Mouse (Mus musculus): ENCODE results near the gene Baiap2l1. TPM values are rescaled to one million over a fixed set of nuclear protein-coding genes. Genes with fewer than 3 reads are reported as not detected.
"Not testable (repeated sequence)": the region's sequence is repeated elsewhere in the genome, so short reads cannot be mapped to it uniquely, and the experiment has no call there.

Gene Baiap2l1
- polyA plus RNA-seq, 1 experiment from 2014 or later, result 1.8 TPM

DNA sequence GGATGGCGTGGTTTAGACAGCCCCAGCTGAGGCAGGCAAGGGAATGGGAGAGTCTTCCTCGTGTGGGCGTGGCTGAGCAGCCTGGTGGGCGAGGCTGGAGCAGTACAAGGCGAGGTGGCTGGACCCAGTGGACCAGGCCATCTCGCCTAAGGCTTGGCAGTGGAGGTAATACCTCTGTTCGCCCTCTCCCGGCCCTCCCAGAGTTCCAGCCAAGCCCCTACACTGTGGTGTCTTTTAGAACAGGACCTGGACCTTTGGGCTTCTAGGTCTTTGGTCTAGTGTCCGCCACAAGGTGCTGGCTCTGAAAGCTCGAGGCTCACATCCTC is 643 bp upstream of the Baiap2l1 start:
- Histone ChIP-seq H3K27me3 (replicated peaks; ENCODE audit: control insufficient read depth, insufficient read depth, low read length) (peaks cover 16% of the 10 kb centered on the region), H3K9ac (ENCODE audit: low read depth, low read length) (peak overlapping the region; percentile 55), H3K27ac (ENCODE audit: low read depth, low read length) (no peak overlapping the region), H3K36me3 (ENCODE audit: control insufficient read depth, insufficient read depth, low read length) (no peaks in the 10 kb centered on the region), H3K4me3 (ENCODE audit: low read length) (peak overlapping the region; percentile 60), H3K9me3 (ENCODE audit: control insufficient read depth, low read length) (no peaks in the 10 kb centered on the region), H3K4me1 (ENCODE audit: control insufficient read depth, insufficient read depth, low read depth, low read length) (peaks cover 13% of the 10 kb centered on the region), H3K4me2 (ENCODE audit: low read length) (peak overlapping the region; percentile 98)
- 19% methylated on average over 6 of the region's 10 CpGs for WGBS
- no peak for ATAC-seq

DNA sequence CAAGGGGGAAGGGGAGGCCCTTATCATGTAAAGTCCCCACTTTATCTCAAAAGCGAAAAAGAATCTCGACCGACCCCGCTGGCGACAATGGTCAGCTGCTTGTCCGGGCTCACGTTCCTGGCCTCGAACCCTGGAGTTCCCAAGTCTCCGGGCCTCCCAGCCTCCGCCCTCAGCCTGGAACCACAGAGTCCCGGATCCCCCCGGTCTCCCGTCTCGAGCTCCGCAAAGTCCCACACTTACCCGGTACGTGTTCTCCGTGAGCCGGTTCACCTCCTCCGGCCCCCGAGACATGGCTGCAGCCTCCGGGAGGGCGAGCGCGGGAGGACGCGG is 396 bp downstream of the Baiap2l1 start:
- peak; percentile 60 for ATAC-seq
- no peaks in the 10 kb centered on the region for H3K9me3 ChIP-seq (ENCODE audit: control insufficient read depth, low read length)
- peak overlapping the region; percentile 55 for H3K9ac ChIP-seq (ENCODE audit: low read depth, low read length)
- peaks cover 13% of the 10 kb centered on the region for H3K4me1 ChIP-seq (ENCODE audit: control insufficient read depth, insufficient read depth, low read depth, low read length)
- under 1% methylated on average over 27 of the region's 27 CpGs for WGBS
- H3K4me2 ChIP-seq (ENCODE audit: low read length), result peak overlapping the region; percentile 98
- H3K4me3 ChIP-seq (ENCODE audit: low read length), result peak overlapping the region; percentile 60
- no peaks in the 10 kb centered on the region for H3K36me3 ChIP-seq (ENCODE audit: control insufficient read depth, insufficient read depth, low read length)
- H3K27ac ChIP-seq (ENCODE audit: low read depth, low read length), result no peak overlapping the region
- H3K27me3 ChIP-seq (replicated peaks; ENCODE audit: control insufficient read depth, insufficient read depth, low read length), result peaks cover 16% of the 10 kb centered on the region

DNA sequence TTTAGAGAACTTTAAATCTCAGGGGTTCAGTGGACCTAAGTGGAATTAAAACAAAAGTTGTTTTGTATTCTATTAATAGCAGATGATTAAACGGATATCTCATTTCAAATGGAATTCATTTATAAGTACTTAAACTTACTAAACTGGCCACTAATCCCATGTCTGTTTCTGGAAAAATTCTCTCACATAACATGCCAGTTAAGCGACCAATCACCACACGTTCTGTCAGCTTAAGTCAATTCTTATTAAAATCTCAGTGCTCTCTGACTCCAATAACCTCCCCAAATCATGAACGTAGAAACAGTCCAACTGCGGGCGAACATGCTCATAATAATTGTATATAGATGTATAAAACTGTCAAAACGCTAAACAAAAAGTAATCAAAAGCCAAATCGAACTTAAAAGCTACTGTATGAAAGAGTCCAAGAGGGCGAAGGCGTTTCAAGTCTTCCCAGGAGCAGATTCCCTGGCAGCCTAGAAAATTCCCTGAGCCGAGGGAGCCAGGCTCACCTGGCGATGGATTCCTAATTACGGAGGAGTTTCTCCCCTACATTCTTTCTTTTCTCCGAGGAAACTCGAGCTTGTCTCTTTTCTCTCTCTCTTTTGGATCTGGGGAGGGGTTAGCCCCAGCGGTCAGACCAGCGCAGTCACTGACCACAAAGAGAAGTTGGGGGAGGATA is 996 bp downstream of the Baiap2l1 start:
- 11% methylated on average over 17 of the region's 17 CpGs for WGBS
- H3K9me3 ChIP-seq (ENCODE audit: control insufficient read depth, low read length), result no peaks in the 10 kb centered on the region
- H3K9ac ChIP-seq (ENCODE audit: low read depth, low read length), result no peak overlapping the region; the same call in 1 of the 2 replicates
- H3K36me3 ChIP-seq (ENCODE audit: control insufficient read depth, insufficient read depth, low read length), result no peaks in the 10 kb centered on the region
- H3K27me3 ChIP-seq (replicated peaks; ENCODE audit: control insufficient read depth, insufficient read depth, low read length), result peaks cover 16% of the 10 kb centered on the region
- ATAC-seq, result no peak
- H3K27ac ChIP-seq (ENCODE audit: low read depth, low read length), result no peak overlapping the region
- H3K4me1 ChIP-seq (ENCODE audit: control insufficient read depth, insufficient read depth, low read depth, low read length), result peaks cover 13% of the 10 kb centered on the region
- H3K4me3 ChIP-seq (ENCODE audit: low read length), result peak overlapping the region; percentile 60
- H3K4me2 ChIP-seq (ENCODE audit: low read length), result peak overlapping the region; percentile 98

DNA sequence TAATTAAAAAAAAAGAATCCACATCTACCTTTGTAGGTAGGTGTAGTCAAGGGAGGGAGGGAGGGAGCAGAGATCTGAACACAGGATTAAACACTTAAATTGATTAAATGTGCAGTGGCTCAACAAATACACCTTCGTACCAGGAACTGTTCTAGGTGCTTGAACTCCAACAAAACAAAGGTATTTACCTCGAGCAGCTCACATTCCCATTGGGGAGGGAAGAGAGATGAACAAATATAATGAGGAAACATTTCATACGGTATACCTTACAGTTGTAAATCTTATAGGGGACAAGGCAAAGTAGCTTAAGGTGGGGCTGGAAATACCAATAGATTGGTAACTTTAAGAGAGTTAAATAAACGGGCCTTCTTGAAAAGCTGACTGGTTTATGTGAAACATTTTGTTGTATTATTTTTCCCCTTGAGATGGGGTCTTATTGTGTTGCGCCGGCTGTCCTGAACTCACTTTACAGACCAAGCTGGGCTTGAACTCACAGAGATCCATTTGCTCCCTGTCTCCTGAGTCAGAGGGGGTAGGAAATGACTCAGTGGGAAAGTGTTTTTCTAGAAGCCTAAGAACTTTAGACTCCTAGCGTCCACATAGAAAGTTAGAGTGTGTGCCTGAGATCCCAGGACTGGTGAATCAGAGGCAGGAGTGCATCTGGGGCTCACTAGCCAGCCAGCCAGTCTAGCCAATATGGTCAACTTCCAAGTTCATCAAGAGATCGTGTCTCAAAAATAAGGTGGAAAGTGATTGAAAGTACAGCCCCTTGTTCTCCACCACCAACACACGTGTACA is 5.5 kb downstream of the Baiap2l1 start:
- Histone ChIP-seq H3K9ac (ENCODE audit: low read depth, low read length) (no peak overlapping the region), H3K36me3 (ENCODE audit: control insufficient read depth, insufficient read depth, low read length) (no peaks in the 10 kb centered on the region), H3K4me3 (ENCODE audit: low read length) (no peak overlapping the region), H3K4me2 (ENCODE audit: low read length) (no peak overlapping the region), H3K9me3 (ENCODE audit: control insufficient read depth, low read length) (no peaks in the 10 kb centered on the region), H3K27me3 (replicated peaks; ENCODE audit: control insufficient read depth, insufficient read depth, low read length) (peaks cover 2% of the 10 kb centered on the region), H3K4me1 (ENCODE audit: control insufficient read depth, insufficient read depth, low read depth, low read length) (peaks cover 4% of the 10 kb centered on the region), H3K27ac (ENCODE audit: low read depth, low read length) (no peak overlapping the region)
- 88% methylated on average over 9 of the region's 9 CpGs for WGBS
- ATAC-seq, result no peak

DNA sequence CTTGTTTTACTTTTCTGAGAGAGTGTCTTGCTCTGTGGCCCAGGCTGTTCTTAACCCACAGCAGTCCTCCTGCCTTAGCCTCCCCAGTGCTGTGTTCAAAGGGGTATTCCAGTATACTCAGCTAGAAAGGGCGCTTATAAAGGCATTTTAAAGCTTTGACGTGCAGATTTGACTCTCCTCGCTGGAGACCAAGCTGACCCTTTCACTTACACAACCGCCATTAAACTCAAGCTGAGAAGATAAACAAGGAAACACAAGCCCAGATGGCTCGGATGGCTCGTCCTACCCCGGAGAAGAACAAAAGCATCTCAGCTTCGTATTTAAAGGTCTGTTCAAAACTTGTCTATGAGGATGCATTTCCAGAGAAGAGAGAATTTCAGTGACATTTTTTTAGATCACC is 6.7 kb downstream of the Baiap2l1 start:
- no peak for ATAC-seq
- Histone ChIP-seq H3K9me3 (ENCODE audit: control insufficient read depth, low read length) (no peaks in the 10 kb centered on the region), H3K9ac (ENCODE audit: low read depth, low read length) (no peak overlapping the region), H3K4me3 (ENCODE audit: low read length) (no peak overlapping the region), H3K27me3 (replicated peaks; ENCODE audit: control insufficient read depth, insufficient read depth, low read length) (no peaks in the 10 kb centered on the region; the same call in 1 of the 2 replicates), H3K4me1 (ENCODE audit: control insufficient read depth, insufficient read depth, low read depth, low read length) (no peaks in the 10 kb centered on the region), H3K4me2 (ENCODE audit: low read length) (no peak overlapping the region), H3K27ac (ENCODE audit: low read depth, low read length) (no peak overlapping the region), H3K36me3 (ENCODE audit: control insufficient read depth, insufficient read depth, low read length) (no peaks in the 10 kb centered on the region)
- 12% methylated on average over 8 of the region's 8 CpGs for WGBS

DNA sequence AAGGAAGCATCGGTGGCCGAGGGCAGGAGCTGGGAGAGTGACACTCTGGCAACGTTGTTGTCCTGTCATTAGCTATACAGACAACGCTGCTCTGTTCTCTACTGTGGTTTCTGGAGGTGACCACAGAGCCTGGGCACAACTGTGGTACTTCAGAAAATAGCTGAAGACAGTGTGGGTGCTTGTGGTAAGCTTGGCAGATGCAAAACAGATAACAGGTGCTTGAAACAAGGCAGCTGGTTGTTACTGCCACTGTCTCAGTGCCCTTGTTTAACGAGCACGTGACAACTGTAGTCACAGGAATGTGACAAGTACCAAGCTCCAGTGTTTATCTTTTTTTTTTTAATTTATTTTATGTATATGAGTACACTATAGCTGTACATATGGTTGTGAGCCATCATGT is 13.3 kb downstream of the Baiap2l1 start:
- WGBS, result 88% methylated on average over 6 of the region's 6 CpGs
- Histone ChIP-seq H3K9me3 (ENCODE audit: control insufficient read depth, low read length) (no peaks in the 10 kb centered on the region), H3K36me3 (ENCODE audit: control insufficient read depth, insufficient read depth, low read length) (no peaks in the 10 kb centered on the region), H3K4me3 (ENCODE audit: low read length) (no peak overlapping the region), H3K9ac (ENCODE audit: low read depth, low read length) (no peak overlapping the region), H3K4me1 (ENCODE audit: control insufficient read depth, insufficient read depth, low read depth, low read length) (no peaks in the 10 kb centered on the region), H3K4me2 (ENCODE audit: low read length) (no peak overlapping the region), H3K27me3 (replicated peaks; ENCODE audit: control insufficient read depth, insufficient read depth, low read length) (no peaks in the 10 kb centered on the region), H3K27ac (ENCODE audit: low read depth, low read length) (no peak overlapping the region)
- no peak for ATAC-seq

DNA sequence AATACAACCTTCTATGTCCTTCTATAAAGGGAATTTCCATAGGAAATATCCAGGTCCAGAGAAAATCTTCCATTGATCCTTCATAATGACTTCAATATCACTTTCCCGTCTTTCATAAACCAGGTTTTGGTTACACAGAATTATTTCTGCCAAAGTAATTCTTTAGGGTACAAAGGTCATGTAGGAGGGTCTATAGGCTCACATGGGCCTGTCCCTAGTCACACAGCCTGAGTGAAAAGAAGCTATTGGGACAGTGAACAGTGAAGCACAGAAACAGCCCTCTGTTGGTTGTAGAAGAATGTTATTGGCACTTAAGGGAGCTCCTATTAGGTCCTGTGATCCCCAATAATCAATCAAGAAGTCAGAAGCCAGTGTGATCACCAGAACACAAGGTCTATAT is 16.8 kb downstream of the Baiap2l1 start:
- Histone ChIP-seq H3K27me3 (replicated peaks; ENCODE audit: control insufficient read depth, insufficient read depth, low read length) (no peaks in the 10 kb centered on the region), H3K36me3 (ENCODE audit: control insufficient read depth, insufficient read depth, low read length) (no peaks in the 10 kb centered on the region), H3K4me3 (ENCODE audit: low read length) (no peak overlapping the region), H3K4me2 (ENCODE audit: low read length) (no peak overlapping the region), H3K4me1 (ENCODE audit: control insufficient read depth, insufficient read depth, low read depth, low read length) (no peaks in the 10 kb centered on the region), H3K9ac (ENCODE audit: low read depth, low read length) (no peak overlapping the region), H3K9me3 (ENCODE audit: control insufficient read depth, low read length) (no peaks in the 10 kb centered on the region), H3K27ac (ENCODE audit: low read depth, low read length) (no peak overlapping the region)
- 70% methylated on average over 1 of the region's 1 CpGs for WGBS
- no peak for ATAC-seq

DNA sequence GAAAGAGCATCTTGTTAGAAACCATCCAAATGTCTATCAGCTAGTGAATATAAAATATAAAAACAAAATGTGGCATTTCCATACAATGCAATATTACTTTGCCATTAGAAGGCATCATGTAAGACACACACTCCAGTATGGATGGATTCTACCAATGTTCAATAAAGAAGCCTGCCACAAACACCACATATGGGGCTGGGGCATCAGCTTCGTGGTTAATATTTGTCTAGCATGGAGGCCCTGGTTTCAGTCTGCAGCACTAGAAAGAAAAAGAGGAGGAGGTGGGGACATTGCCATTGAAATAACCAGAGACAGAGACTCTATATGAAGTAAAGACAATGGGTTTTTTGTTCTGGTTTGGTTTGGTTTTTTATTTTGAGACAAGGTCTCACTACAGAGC is 19.1 kb downstream of the Baiap2l1 start:
- Histone ChIP-seq H3K4me3 (ENCODE audit: low read length) (no peak overlapping the region), H3K4me2 (ENCODE audit: low read length) (no peak overlapping the region), H3K9me3 (ENCODE audit: control insufficient read depth, low read length) (no peaks in the 10 kb centered on the region), H3K36me3 (ENCODE audit: control insufficient read depth, insufficient read depth, low read length) (no peaks in the 10 kb centered on the region), H3K27me3 (replicated peaks; ENCODE audit: control insufficient read depth, insufficient read depth, low read length) (no peaks in the 10 kb centered on the region), H3K9ac (ENCODE audit: low read depth, low read length) (no peak overlapping the region), H3K27ac (ENCODE audit: low read depth, low read length) (no peak overlapping the region), H3K4me1 (ENCODE audit: control insufficient read depth, insufficient read depth, low read depth, low read length) (no peaks in the 10 kb centered on the region)
- 50% methylated on average over 1 of the region's 1 CpGs for WGBS
- no peak for ATAC-seq

DNA sequence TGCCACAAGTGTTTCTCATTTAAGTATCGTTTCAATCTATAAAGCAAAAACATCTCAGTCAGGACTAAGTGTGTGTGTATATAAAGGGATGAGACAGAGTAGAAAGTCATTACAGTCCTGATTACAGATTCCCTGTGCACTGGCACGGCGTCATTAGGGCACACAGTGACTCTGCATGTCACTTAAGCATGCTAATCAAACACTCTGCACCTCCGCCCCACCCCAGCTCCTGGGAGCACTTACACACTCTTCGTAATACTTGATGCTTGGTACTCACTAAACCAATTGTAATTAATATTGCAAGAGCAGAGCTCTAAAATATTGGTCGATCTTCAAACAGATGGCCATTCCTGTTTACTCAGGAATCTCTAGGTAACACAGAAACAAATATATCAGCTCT is 22.6 kb downstream of the Baiap2l1 start:
- not testable (repeated sequence) for ATAC-seq; H3K4me2 ChIP-seq (ENCODE audit: low read length); H3K36me3 ChIP-seq (ENCODE audit: control insufficient read depth, insufficient read depth, low read length); H3K9me3 ChIP-seq (ENCODE audit: control insufficient read depth, low read length); H3K27ac ChIP-seq (ENCODE audit: low read depth, low read length); H3K9ac ChIP-seq (ENCODE audit: low read depth, low read length); H3K4me1 ChIP-seq (ENCODE audit: control insufficient read depth, insufficient read depth, low read depth, low read length); H3K27me3 ChIP-seq (replicated peaks; ENCODE audit: control insufficient read depth, insufficient read depth, low read length); H3K4me3 ChIP-seq (ENCODE audit: low read length)
- 73% methylated on average over 6 of the region's 6 CpGs for WGBS
